Mouse (Mus musculus) liver, embryonic 14.5 days (tissue): ENCODE data around the gene Wee1. TPM values are rescaled to one million over a fixed set of nuclear protein-coding genes. Genes with fewer than 3 reads are reported as not detected.
A peak's percentile ranks its signal among the peaks of the same experiment; 100 is the strongest.

Source experiments
- ATAC-seq: fragments of 200-750 bp; cut with Nextera tagmentation; 2 replicates; pipeline ENCODE4 v1.8.0; 2017; ENCODE audit warnings: moderate number of reproducible peaks, mild to moderate bottlenecking, moderate library complexity; ENCODE audit not compliant: insufficient read depth
- DNase-seq, 3 experiments: peaks; one replicate each; pipeline ENCODE4 v3.0.0-alpha.2; 2012 to 2013; ENCODE audit warnings: low read depth in 3 of 3, low spot score in 3 of 3
- H3K27ac ChIP-seq: fragments of 300-500 bp; sonication (generic); 2 replicates; pipeline ENCODE4 v1.5.1; 2014; ENCODE audit warnings: moderate library complexity, mild to moderate bottlenecking, control low read depth, inconsistent platforms
- H3K27me3 ChIP-seq: fragments of 300-500 bp; sonication (generic); 2 replicates; pipeline ENCODE4 v1.6.1; 2014; ENCODE audit warnings: mild to moderate bottlenecking, low read length, moderate library complexity; ENCODE audit not compliant: control insufficient read depth, insufficient read depth
- H3K36me3 ChIP-seq: fragments of 300-500 bp; sonication (generic); replicated peaks from 2 replicates; pipeline ENCODE4 v1.6.1; 2014; ENCODE audit warnings: low read depth; ENCODE audit not compliant: control insufficient read depth, insufficient read depth
- H3K4me1 ChIP-seq, 2 experiments: fragments of 200-500 bp in 1 of 2; fragments of 300-500 bp in 1 of 2; sonication (generic) in 1 of 2; replicated peaks; 2 replicates each; pipeline ENCODE4 v1.6.1; 2012 to 2014; ENCODE audit warnings: antibody characterized with exemption in 1 of 2, inconsistent platforms in 1 of 2, low read length in 1 of 2; ENCODE audit not compliant: control insufficient read depth in 2 of 2, insufficient read depth in 2 of 2
- H3K4me2 ChIP-seq: fragments of 300-500 bp; sonication (generic); 2 replicates; pipeline ENCODE4 v1.6.1; 2014; ENCODE audit warnings: low read depth, mild to moderate bottlenecking, control low read depth, moderate library complexity
- H3K4me3 ChIP-seq, 2 experiments: fragments of 200-500 bp in 1 of 2; fragments of 300-500 bp in 1 of 2; sonication (generic) in 1 of 2; 2 replicates each; pipeline ENCODE4 v1.5.1; 2012 to 2014; ENCODE audit warnings: low read depth in 2 of 2, low read length in 2 of 2, mild to moderate bottlenecking in 2 of 2, control low read depth in 1 of 2, inconsistent platforms in 1 of 2, moderate library complexity in 1 of 2; ENCODE audit not compliant: insufficient read depth in 1 of 2
- H3K9ac ChIP-seq: fragments of 300-500 bp; sonication (generic); replicated peaks from 2 replicates; pipeline ENCODE4 v1.6.1; 2014; ENCODE audit warnings: mild to moderate bottlenecking, control low read depth, moderate library complexity
- H3K9me3 ChIP-seq: fragments of 300-500 bp; sonication (generic); 2 replicates; pipeline ENCODE4 v1.6.1; 2016; ENCODE audit warnings: low read length, mixed read lengths; ENCODE audit not compliant: control insufficient read depth
- CTCF ChIP-seq: IDR thresholded peaks from 2 replicates; pipeline ENCODE4 v1.5.1; 2016; ENCODE audit warnings: antibody characterized with exemption, low read depth, control low read depth
- EP300 ChIP-seq: IDR thresholded peaks from 2 replicates; pipeline ENCODE4 v1.6.1; 2016; ENCODE audit warnings: antibody characterized with exemption, low read depth
- WGBS: fragments of 180-500 bp; shearing (Covaris S2); extraction: QIAGEN DNeasy Blood & Tissue Kit; methylation state at CpG from one replicate; pipeline ENCODE4 v1.1.7; 2014; ENCODE audit not compliant: insufficient replicate concordance; 5-methylcytosine and 5-hydroxymethylcytosine counted together
- polyA plus RNA-seq, 2 experiments: library from polyadenylated mRNA; depleted of rRNA in 1 of 2; stranded (reverse) in 1 of 2; unstranded in 1 of 2; fragments of >200 nt; fragmentation: Nextera tagmentation in 1 of 2; extraction: Ambion mirVana in 1 of 2; gene quantifications; 2 replicates each; pipeline versions ENCODE4 v1.2.1 to v1.2.3; 2012 to 2014

Gene Wee1
- polyA plus RNA-seq, 2 experiments, result 8.1 to 8.8 TPM

DNA sequence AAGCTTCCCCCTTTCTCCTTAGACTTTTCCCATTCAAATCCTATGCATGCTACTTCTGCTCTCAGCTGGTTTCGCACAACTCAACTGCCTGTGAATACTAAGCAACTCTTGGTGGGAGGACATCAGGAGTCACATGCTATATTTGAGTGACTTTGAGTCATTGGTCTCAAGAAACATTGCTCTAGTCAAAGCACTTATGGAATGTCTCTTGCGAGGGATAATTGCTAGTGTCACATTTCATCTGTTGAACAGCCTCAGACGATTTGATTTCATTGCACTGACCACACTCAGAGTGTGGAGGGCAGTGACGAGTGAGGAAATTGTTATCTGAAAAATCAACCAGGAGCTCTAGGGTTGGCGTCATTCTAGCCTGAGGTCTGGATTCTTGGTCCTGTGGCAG, 7.1 kb upstream of the Wee1 start:
- no peak for DNase-seq
- no peak overlapping the region for H3K9ac ChIP-seq
- no peaks in the 10 kb centered on the region for H3K36me3 ChIP-seq
- TF ChIP-seq EP300 (no peak), CTCF (no peak)
- H3K27ac ChIP-seq, result no peak overlapping the region
- no peaks in the 10 kb centered on the region for H3K27me3 ChIP-seq
- H3K4me1 ChIP-seq, result peaks cover 5 to 8% of the 10 kb centered on the region in 2 experiments; a peak in 3 of 4 replicates
- WGBS, result 37% methylated on average over 5 of the region's 5 CpGs
- H3K4me3 ChIP-seq, result no peak overlapping the region
- no peaks in the 10 kb centered on the region for H3K9me3 ChIP-seq
- no peak overlapping the region for H3K4me2 ChIP-seq
- ATAC-seq, result no peak

DNA sequence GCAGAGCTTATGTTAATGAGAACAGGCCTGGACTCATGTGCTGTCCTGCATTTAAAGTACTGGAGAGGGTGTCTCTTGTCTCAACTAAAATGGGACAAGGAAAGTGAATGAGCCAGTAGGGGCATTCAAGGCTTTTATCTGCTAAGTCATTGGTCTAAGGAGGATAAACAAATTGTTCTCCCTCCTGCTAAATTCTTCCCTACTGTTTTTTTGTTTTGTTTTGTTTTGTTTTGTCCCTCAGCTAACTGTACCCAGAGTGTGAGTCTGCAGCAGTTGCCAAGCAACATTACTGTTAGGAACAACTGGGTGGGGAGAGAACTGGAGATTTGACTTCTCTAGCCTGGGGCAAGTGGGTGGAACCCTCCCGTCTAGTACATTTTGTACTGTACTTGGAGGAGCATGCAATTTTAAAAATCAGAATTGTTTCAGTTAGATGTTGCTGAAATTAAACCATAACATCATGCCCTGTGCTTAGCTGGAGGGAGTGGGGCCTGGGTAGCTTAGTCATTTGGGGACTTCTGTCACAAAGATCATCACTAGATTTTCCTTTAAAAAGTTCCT, 5.0 kb upstream of the Wee1 start:
- WGBS, result 26% methylated on average over 1 of the region's 1 CpGs

GRCm38 (mm10) chr7:110118448-110118847, 3.4 kb upstream of the Wee1 start:
- H3K4me3 ChIP-seq, result no peak overlapping the region
- no peak overlapping the region for H3K4me2 ChIP-seq
- peaks cover 0 to 3% of the 10 kb centered on the region in 2 experiments; a peak in 2 of 4 replicates for H3K4me1 ChIP-seq
- DNase-seq (no peak), ATAC-seq (no peak)
- 71% methylated on average over 2 of the region's 2 CpGs for WGBS
- H3K36me3 ChIP-seq, result no peaks in the 10 kb centered on the region
- no peak overlapping the region for H3K9ac ChIP-seq
- H3K27me3 ChIP-seq, result no peaks in the 10 kb centered on the region
- H3K27ac ChIP-seq, result no peak overlapping the region
- TF ChIP-seq EP300 (no peak), CTCF (no peak)
- no peaks in the 10 kb centered on the region for H3K9me3 ChIP-seq

More for the DNA sequence above, 5.0 kb upstream of the Wee1 start:
- DNase-seq (peak in 1 of 3 experiments; percentile 58), ATAC-seq (no peak)
- Histone ChIP-seq H3K9ac (no peak overlapping the region), H3K27me3 (no peaks in the 10 kb centered on the region), H3K4me1 (peaks cover 0 to 3% of the 10 kb centered on the region in 2 experiments; a peak in 2 of 4 replicates), H3K27ac (no peak overlapping the region), H3K36me3 (no peaks in the 10 kb centered on the region), H3K4me2 (no peak overlapping the region), H3K9me3 (no peaks in the 10 kb centered on the region), H3K4me3 (no peak overlapping the region)
- TF ChIP-seq CTCF (no peak), EP300 (no peak)

DNA sequence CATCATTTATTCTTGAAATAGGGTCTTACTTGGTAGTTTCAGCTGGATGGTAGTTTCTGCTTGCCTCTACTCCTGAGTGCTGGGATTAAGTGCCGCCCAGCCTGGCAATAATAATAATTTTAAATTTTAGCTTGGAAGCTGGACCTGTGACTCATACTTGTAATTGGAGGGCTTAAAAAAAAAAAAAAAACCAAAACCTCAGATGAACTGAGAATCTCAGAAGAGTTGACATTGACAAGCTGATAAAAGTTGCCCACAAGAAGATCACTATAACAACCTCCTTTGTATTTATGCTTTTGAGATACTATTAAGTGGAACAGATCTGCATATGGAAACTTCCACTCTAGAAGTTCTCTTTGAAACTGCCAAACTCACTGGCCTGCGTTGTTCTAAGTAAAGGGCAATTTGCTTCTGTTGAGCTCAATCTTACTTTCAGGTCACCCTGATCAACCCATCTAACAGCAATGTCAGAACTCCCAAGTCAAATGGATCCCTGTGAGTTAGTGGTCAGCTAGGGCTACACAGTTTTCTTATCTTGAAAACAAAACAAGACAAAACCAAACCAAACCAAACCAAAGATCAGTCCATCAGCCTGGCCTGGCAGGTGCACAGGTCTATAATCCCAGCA, 1.6 kb upstream of the Wee1 start:
- WGBS, result 74% methylated on average over 2 of the region's 2 CpGs
- Histone ChIP-seq H3K4me3 (peak overlapping the region in 1 of 2 experiments; percentile 97; a peak in 2 of 4 replicates), H3K36me3 (no peaks in the 10 kb centered on the region), H3K9me3 (no peaks in the 10 kb centered on the region), H3K4me2 (peak overlapping the region; percentile 90), H3K4me1 (peaks cover 3 to 14% of the 10 kb centered on the region in 2 experiments), H3K9ac (no peak overlapping the region; the same call in 1 of the 2 replicates), H3K27me3 (no peaks in the 10 kb centered on the region), H3K27ac (no peak overlapping the region; the same call in 1 of the 2 replicates)
- TF ChIP-seq EP300 (no peak), CTCF (no peak)
- DNase-seq (no peak), ATAC-seq (no peak)

GRCm38 (mm10) chr7:110121162-110121515, 707 bp upstream of the Wee1 start:
- H3K9me3 ChIP-seq, result no peaks in the 10 kb centered on the region
- peak overlapping the region; percentile 46 for H3K27ac ChIP-seq
- peaks cover 4 to 14% of the 10 kb centered on the region in 2 experiments for H3K4me1 ChIP-seq
- peak overlapping the region; percentile 78 for H3K9ac ChIP-seq
- H3K4me2 ChIP-seq, result peak overlapping the region; percentile 90
- H3K4me3 ChIP-seq, result peak overlapping the region; percentile 95 to 97
- peaks cover under 1% of the 10 kb centered on the region for H3K36me3 ChIP-seq
- ATAC-seq, result no peak
- no peak for DNase-seq
- no peaks in the 10 kb centered on the region for H3K27me3 ChIP-seq
- 3% methylated on average over 9 of the region's 9 CpGs for WGBS
- TF ChIP-seq EP300 (no peak), CTCF (no peak)
